Mouse (Mus musculus) G1E (cell line): ENCODE results near the gene Gpr119. TPM values are rescaled to one million over a fixed set of nuclear protein-coding genes. Genes with fewer than 3 reads are reported as not detected.

Experiments
- ATAC-seq: 2 replicates; pipeline ENCODE4 v1.8.0; 2016; ENCODE audit warnings: mild to moderate bottlenecking; ENCODE audit not compliant: insufficient number of reproducible peaks, poor library complexity, low FRiP score, severe bottlenecking; ENCODE audit errors: extremely low read depth
- DNase-seq: peaks from one replicate; pipeline ENCODE4 v3.0.0; 2012; ENCODE audit warnings: low spot score
- H3K27me3 ChIP-seq: 2 replicates; pipeline ENCODE4 v1.6.1; 2012; ENCODE audit warnings: mild to moderate bottlenecking, low read length, inconsistent platforms; ENCODE audit not compliant: insufficient read depth
- H3K36me3 ChIP-seq: replicated peaks from 2 replicates; pipeline ENCODE3; 2012; ENCODE audit warnings: mild to moderate bottlenecking, inconsistent platforms
- H3K4me1 ChIP-seq: 2 replicates; pipeline ENCODE4 v1.6.1; 2012; ENCODE audit warnings: low read depth, low read length, inconsistent platforms, mixed read lengths; ENCODE audit not compliant: insufficient read depth
- H3K4me3 ChIP-seq: 2 replicates; pipeline ENCODE4 v1.5.1; 2012; ENCODE audit warnings: low read depth, mild to moderate bottlenecking, inconsistent platforms, low read length, moderate library complexity, mixed read lengths
- H3K9me3 ChIP-seq: replicated peaks from 2 replicates; pipeline ENCODE4 v1.6.1; 2012; ENCODE audit warnings: inconsistent platforms
- CTCF ChIP-seq: IDR thresholded peaks from 2 replicates; pipeline ENCODE4 v1.5.1; 2012; ENCODE audit warnings: low read depth, low read length, inconsistent platforms, mixed read lengths
- GATA1 ChIP-seq: IDR thresholded peaks from 2 replicates; pipeline ENCODE4 v1.6.1; 2012; ENCODE audit warnings: borderline replicate concordance, low read length, inconsistent platforms, mixed read lengths
- GATA2 ChIP-seq: IDR thresholded peaks from 2 replicates; pipeline ENCODE4 v1.6.1; 2012; ENCODE audit warnings: low read depth, low read length, inconsistent platforms, borderline replicate concordance
- POLR2AphosphoS5 ChIP-seq: IDR thresholded peaks from 2 replicates; pipeline ENCODE4 v1.6.1; 2012; ENCODE audit warnings: low read depth, low read length, inconsistent platforms; ENCODE audit not compliant: insufficient replicate concordance
- TAL1 ChIP-seq: conservative IDR thresholded peaks from 2 replicates; pipeline ENCODE4 v1.6.1; 2012; ENCODE audit warnings: low read depth, low read length, inconsistent platforms, mixed read lengths
- polyA plus RNA-seq: library from polyadenylated mRNA; stranded (reverse); fragments of >175 nt; gene quantifications from 2 replicates; pipeline ENCODE4 v1.2.3, GENCODE M21; 2012
- total RNA-seq, 2 experiments: library from RNA; stranded (forward) in 1 of 2; stranded (reverse) in 1 of 2; fragments of 200-1000 nt in 1 of 2; fragments of >200 nt in 1 of 2; fragmentation: Nextera tagmentation in 1 of 2; gene quantifications; 2 replicates each; pipeline ENCODE4 v1.2.3; 2014 to 2017

The Gpr119 gene
- total and polyA plus RNA-seq, 3 experiments: not detected

DNA sequence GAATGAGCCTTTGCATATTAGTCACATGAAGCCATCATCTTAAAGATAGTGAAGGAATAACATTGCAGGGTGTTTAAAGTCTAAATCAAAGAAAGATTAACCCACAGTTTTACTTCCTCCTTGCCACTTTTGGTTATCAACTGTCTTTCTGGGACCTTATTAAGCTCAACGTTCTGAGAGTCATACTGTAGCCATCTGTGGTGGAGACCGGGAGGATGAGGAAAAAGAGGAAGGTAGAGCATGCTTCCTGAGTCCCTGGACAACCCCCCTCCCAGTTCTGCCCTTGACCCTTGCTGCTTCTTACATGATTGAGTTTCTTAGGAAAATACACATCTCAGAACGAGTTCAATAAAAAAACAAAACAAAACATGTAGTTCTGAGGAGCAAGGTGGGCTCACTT is 2.6 kb downstream of the Gpr119 start:
- ATAC-seq: no peak
- DNase-seq: no peak
- no peak for TF ChIP-seq TAL1
- no peak for TF ChIP-seq GATA1
- no peak for TF ChIP-seq POLR2AphosphoS5
- no peak for TF ChIP-seq GATA2
- TF ChIP-seq CTCF: no peak
- Histone ChIP-seq H3K4me1 (no peaks in the 10 kb centered on the region), H3K4me3 (no peak overlapping the region), H3K36me3 (no peaks in the 10 kb centered on the region), H3K9me3 (no peaks in the 10 kb centered on the region), H3K27me3 (no peaks in the 10 kb centered on the region)

DNA sequence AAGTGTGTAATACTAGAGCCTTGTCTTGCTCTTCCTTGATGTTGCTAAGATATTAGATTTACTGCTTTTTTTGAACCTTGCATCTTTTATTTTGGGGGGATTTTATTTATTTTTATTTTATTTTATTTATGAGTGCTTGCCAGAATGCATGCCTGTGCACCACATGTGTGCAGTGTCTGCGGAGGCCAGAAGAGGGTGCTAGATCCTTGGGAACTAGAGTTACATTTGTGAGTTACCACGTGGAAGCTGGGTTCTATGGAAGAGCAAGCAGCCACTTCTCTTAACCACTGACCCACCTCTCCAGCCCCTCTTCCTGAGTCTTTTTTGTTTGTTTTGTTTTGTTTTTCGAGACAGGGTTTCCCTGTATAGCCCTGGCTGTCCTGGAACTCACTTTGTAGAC is 4.7 kb downstream of the Gpr119 start:
- Histone ChIP-seq H3K4me3 (no peak overlapping the region), H3K36me3 (no peaks in the 10 kb centered on the region), H3K27me3 (no peaks in the 10 kb centered on the region), H3K4me1 (no peaks in the 10 kb centered on the region), H3K9me3 (no peaks in the 10 kb centered on the region)
- no peak for ATAC-seq
- TF ChIP-seq CTCF (no peak), TAL1 (no peak), GATA1 (no peak), GATA2 (no peak), POLR2AphosphoS5 (no peak)
- DNase-seq: no peak

DNA sequence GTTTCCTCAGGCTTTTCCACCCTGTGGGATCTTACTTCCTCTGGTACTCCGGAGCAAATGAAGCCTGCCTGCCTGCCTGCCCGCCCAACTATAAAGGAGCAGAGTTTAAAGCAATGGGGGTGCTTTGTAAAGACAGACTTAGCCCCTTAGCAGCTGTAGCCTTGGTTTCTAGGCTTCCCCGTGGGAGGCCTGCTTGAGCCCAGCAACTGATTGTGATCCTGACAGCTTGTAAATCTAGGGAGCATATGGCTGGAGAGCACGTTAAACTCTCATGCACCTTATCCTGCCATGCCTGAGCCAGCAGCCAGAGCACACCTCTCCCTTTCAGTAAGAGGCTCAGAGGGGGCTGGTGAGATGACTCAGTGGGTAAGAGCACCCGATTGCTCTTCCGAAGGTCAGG is 7.5 kb downstream of the Gpr119 start:
- Histone ChIP-seq H3K9me3 (no peaks in the 10 kb centered on the region), H3K4me1 (no peaks in the 10 kb centered on the region), H3K27me3 (no peaks in the 10 kb centered on the region), H3K36me3 (peaks cover 2% of the 10 kb centered on the region), H3K4me3 (no peak overlapping the region)
- TF ChIP-seq POLR2AphosphoS5: no peak
- no peak for TF ChIP-seq GATA2
- no peak for TF ChIP-seq CTCF
- no peak for TF ChIP-seq TAL1
- TF ChIP-seq GATA1: no peak
- DNase-seq (no peak), ATAC-seq (no peak)

DNA sequence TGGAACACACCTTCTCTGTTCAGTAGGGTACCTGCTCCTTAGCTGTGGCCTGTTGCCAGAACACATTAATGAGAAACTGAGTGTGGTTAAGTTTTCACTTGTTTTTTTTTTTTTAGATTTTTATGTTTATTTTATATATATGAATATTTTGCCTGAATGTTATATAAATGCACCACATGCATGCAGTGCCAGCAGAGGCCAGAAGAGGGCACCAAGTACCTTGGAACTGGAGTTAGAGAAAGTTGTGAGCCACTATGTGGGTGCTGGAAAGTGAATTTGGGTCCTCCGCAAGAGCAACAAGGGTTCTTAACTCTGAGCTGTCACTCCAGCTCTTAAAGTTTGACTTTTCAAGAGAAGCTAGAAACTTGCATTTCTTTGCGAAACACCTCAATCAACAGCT is 30.2 kb downstream of the Gpr119 start:
- no peak overlapping the region for H3K4me3 ChIP-seq
- H3K4me1 ChIP-seq: no peaks in the 10 kb centered on the region
- no peak for ATAC-seq
- DNase-seq: no peak
- H3K9me3 ChIP-seq: no peaks in the 10 kb centered on the region
- no peaks in the 10 kb centered on the region for H3K27me3 ChIP-seq
- peaks cover 7% of the 10 kb centered on the region for H3K36me3 ChIP-seq
- TF ChIP-seq GATA2: no peak
- TF ChIP-seq TAL1: no peak
- TF ChIP-seq GATA1: no peak

DNA sequence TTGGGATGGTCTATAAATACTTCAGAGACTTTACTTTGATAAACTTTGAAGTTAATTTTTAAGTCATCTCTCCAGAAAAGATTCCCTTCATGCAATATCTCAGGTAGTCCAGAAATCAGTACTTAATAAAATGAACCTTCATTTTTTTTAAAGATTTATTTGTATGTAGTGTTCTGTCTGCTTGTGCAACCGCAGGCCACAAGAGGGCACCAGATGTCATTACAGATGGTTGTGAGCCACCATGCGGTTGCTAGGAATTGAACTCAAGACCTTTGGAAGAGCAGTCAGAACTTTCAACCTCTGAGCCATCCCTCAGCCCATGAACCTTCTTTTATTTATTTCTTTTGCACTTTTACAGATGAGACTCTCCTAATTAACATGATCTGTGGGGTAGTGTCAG is 37.2 kb downstream of the Gpr119 start:
- no peaks in the 10 kb centered on the region for H3K27me3 ChIP-seq
- H3K4me3 ChIP-seq: no peak overlapping the region
- DNase-seq (no peak), ATAC-seq (no peak)
- H3K36me3 ChIP-seq: peaks cover 9% of the 10 kb centered on the region
- no peaks in the 10 kb centered on the region for H3K4me1 ChIP-seq
- no peaks in the 10 kb centered on the region for H3K9me3 ChIP-seq
- no peak for TF ChIP-seq POLR2AphosphoS5
- TF ChIP-seq GATA1: no peak
- no peak for TF ChIP-seq TAL1
- no peak for TF ChIP-seq CTCF
- no peak for TF ChIP-seq GATA2

DNA sequence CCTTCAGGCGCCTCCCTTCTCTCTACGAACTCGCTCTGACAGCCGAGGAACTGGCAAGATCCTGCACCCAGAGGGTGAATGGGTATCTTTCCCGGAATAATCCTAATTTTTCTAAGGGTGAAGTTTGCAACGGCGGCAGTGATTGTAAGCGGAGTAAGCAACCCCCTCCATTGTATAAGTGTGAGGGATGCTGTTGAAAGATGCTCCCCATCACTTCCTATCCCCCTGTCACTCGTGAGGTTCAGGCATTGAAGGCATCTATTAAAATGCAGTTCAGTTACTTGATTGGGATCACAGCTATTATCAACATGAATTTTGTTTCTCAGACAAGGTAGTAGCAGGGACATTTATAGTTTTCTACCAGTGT is 50.2 kb downstream of the Gpr119 start:
- Histone ChIP-seq H3K4me3 (peak overlapping the region; percentile 81), H3K9me3 (no peaks in the 10 kb centered on the region), H3K27me3 (no peaks in the 10 kb centered on the region), H3K36me3 (peaks cover 6% of the 10 kb centered on the region), H3K4me1 (peaks cover 9% of the 10 kb centered on the region; the same call in 1 of the 2 replicates)
- TF ChIP-seq CTCF (no peak), TAL1 (no peak), GATA2 (no peak), GATA1 (no peak)
- ATAC-seq (no peak), DNase-seq (no peak)

- H3K4me3 ChIP-seq: peak within 1 kb of the TSS; percentile 81
- no peaks in the 10 kb centered on the region for H3K9me3 ChIP-seq
- ATAC-seq (peak; percentile 94), DNase-seq (peak; percentile 60)
- peaks cover 9% of the 10 kb centered on the region; the same call in 1 of the 2 replicates for H3K4me1 ChIP-seq
- no peak for TF ChIP-seq TAL1
- TF ChIP-seq GATA1: no peak
- TF ChIP-seq CTCF: no peak
- TF ChIP-seq GATA2: no peak
- TF ChIP-seq POLR2AphosphoS5: no peak
- H3K36me3 ChIP-seq: peaks cover 2% of the 10 kb centered on the region
- no peaks in the 10 kb centered on the region for H3K27me3 ChIP-seq
Observed at GRCm38 (mm10) chrX:48623379-48624053, 50.8 kb downstream of the Gpr119 start, which contains the start of gene Slc25a14. Slc25a14 (plus strand) TSS chrX:48623413.
